Mouse (Mus musculus): ENCODE measurements around the gene Mfsd12. TPM values are rescaled to one million over a fixed set of nuclear protein-coding genes. Genes with fewer than 3 reads are reported as not detected.
A peak's percentile ranks its signal among the peaks of the same experiment; 100 is the strongest.

Gene Mfsd12
- polyA plus RNA-seq, 1 experiment from 2014 or later: 4.7 TPM

DNA sequence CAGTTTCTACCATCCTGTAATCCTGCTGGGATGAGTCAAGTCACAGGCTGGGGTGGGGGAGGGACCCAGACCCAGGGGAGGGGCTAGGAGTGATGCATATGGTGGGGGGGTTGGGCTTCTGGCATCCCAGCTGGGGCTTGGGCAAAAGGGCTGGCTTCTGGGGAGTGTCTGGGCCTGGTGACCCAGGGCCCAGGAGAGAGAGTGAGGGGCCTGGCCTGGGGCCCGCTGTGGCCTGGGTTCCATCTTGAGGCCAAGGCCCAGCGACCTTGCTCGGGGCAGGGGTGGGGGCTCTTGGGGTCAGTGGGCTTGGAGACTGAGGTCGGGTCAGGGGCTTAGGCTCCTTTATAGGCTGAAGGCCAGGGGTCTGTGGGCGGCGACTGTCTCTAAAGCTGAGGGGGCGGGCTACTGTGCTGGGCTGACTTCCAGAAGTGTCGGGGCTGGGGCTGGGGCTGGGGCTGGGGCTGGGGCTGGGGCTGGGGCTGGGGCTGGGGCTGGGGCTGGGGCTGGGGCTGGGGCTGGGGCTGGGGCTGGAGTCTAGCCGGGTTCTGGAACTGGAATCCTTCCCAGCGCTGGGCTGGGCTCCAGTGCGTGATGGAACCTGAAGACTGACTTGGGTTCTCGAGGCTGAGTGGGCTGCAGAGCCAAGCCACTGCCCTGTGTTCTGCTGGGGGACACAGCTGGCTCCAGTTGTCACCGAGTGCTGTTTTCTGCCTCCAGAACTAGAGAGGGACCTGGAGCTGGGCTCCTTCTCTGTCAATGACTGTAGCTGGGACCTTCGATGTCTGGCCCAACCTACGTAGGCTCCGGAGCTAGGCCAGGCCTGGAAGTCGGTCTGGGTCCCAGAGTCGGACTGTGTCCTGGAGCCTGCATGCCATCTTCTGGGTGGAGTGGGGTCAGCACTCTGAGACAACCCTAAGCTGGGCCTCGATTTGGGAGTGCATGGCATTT, 21.6 kb upstream of the Mfsd12 start:
- no peak overlapping the region for H3K4me2 ChIP-seq
- H3K27ac ChIP-seq (ENCODE audit: low read depth, low read length): 0 out of 2 replicates have a peak overlapping the region, but pooled peaks have one; percentile 22
- H3K4me3 ChIP-seq (ENCODE audit: low read depth, low read length): no peak overlapping the region
- peaks cover 23% of the 10 kb centered on the region for H3K4me1 ChIP-seq (ENCODE audit: control insufficient read depth, insufficient read depth, low read length)
- peaks cover 21% of the 10 kb centered on the region for H3K27me3 ChIP-seq (ENCODE audit: control insufficient read depth, insufficient read depth, low read length)
- ATAC-seq (replicated peaks; ENCODE audit: insufficient number of reproducible peaks, low FRiP score, low TSS enrichment): no peak; the same call in 1 of the 2 replicates
- no peaks in the 10 kb centered on the region for H3K9me3 ChIP-seq (replicated peaks; ENCODE audit: control insufficient read depth, low read length)
- no peaks in the 10 kb centered on the region; the same call in 1 of the 2 replicates for H3K36me3 ChIP-seq (ENCODE audit: control insufficient read depth, insufficient read depth, low read length)
- H3K9ac ChIP-seq (ENCODE audit: low read depth, low read length): peak overlapping the region; percentile 39; the same call in 1 of the 2 replicates
- WGBS (ENCODE audit: insufficient replicate concordance): 48% methylated on average over 19 of the region's 19 CpGs

DNA sequence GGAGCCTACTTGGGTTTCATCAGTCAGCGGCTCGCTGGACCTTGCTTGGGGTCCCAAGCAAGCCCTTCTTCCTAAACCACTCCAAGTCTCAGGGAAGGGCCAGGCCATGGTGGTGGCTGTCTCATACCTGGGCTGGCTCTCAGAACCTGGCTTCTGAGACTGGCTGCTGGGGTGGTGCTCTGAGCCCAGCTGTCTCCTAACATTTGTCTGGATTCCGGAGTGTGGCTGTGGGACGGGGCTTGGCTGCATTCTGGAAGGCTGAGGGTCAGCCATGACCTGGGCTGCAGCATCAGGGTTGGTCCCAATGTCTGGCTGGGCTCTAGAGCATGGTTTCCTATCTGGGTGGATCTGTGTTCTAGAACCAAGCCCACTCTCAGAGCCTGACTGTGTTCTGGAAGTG, 20.7 kb upstream of the Mfsd12 start:
- Histone ChIP-seq H3K9me3 (replicated peaks; ENCODE audit: control insufficient read depth, low read length) (no peaks in the 10 kb centered on the region), H3K36me3 (ENCODE audit: control insufficient read depth, insufficient read depth, low read length) (no peaks in the 10 kb centered on the region; the same call in 1 of the 2 replicates), H3K4me3 (ENCODE audit: low read depth, low read length) (no peak overlapping the region), H3K27me3 (ENCODE audit: control insufficient read depth, insufficient read depth, low read length) (peaks cover 25% of the 10 kb centered on the region), H3K4me1 (ENCODE audit: control insufficient read depth, insufficient read depth, low read length) (peaks cover 20% of the 10 kb centered on the region), H3K4me2 (no peak overlapping the region), H3K27ac (ENCODE audit: low read depth, low read length) (no peak overlapping the region), H3K9ac (ENCODE audit: low read depth, low read length) (no peak overlapping the region)
- 95% methylated on average over 4 of the region's 4 CpGs for WGBS (ENCODE audit: insufficient replicate concordance)
- no peak for ATAC-seq (replicated peaks; ENCODE audit: insufficient number of reproducible peaks, low FRiP score, low TSS enrichment)

DNA sequence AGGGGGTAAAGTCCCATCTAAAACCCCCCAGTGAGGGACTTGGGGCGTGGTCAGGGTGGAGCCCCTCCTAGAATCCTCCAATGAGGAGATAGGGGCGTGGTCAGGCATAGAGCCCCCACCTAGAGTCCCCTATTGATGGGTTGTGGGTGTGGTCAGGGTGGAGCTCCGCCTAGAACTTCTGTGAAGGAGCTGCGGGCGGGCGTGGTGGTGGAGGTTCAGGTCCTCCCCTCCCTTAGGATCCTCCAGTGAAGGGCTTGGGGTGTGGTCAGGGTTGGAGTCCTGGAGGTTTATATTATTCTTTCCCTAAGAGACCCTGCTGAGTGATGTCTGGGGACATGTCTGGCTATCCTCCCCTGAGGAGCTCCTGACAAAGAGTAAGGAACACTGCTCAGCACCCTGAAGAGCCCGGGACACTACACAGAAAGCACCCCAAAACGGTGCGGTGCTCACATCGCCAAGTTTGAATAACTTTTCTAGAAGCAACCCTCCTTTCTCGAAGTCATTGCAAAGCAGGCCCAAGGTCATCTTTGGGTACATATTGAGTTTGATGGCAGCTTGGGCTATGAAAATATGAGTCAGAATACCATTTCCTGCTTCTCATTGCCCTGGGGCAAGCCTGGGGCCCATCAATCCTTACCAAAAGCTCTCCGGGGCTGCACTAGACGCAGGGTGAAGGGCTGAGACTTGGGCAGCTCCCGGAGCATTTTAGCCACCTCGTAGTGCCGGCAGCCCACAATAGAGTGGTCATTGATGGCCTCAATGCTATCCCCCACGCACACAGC, 16.5 kb upstream of the Mfsd12 start:
- Histone ChIP-seq H3K9me3 (replicated peaks; ENCODE audit: control insufficient read depth, low read length) (no peaks in the 10 kb centered on the region), H3K4me3 (ENCODE audit: low read depth, low read length) (no peak overlapping the region), H3K4me1 (ENCODE audit: control insufficient read depth, insufficient read depth, low read length) (peaks cover 15% of the 10 kb centered on the region; the same call in 1 of the 2 replicates), H3K4me2 (no peak overlapping the region), H3K27ac (ENCODE audit: low read depth, low read length) (no peak overlapping the region), H3K27me3 (ENCODE audit: control insufficient read depth, insufficient read depth, low read length) (peaks cover 50% of the 10 kb centered on the region), H3K36me3 (ENCODE audit: control insufficient read depth, insufficient read depth, low read length) (no peaks in the 10 kb centered on the region), H3K9ac (ENCODE audit: low read depth, low read length) (no peak overlapping the region)
- WGBS (ENCODE audit: insufficient replicate concordance): 34% methylated on average over 17 of the region's 17 CpGs
- ATAC-seq (replicated peaks; ENCODE audit: insufficient number of reproducible peaks, low FRiP score, low TSS enrichment): no peak

DNA sequence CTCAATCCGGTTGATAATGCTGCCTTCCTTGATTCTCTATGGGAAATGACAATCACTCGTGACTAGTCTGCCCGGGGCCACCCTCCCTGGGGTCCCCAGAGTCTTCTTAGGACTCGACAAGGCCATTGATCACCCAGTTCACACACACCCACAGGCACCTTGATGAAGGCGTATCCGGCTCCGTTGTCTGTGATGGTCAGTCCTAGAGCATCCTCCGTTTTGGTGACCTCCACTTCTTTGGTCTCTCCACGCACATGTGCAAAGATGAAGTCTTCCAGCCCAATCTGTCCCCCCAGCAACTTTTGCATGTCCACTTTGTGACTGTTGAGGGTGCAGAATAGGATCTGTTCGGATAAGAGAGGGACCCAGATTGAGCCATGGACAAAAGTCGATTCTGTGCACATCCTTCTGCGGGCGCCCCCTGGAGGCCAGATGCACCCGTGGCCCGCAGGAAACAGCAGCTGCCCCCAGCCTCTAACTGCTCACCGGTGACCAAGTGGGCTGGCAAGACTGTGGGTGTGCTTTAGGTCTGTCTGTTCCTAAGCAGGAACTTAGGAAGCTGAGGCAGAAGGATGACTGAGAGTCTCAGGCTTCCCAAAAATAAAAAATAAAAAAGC, 15.8 kb upstream of the Mfsd12 start:
- peaks cover 50% of the 10 kb centered on the region for H3K27me3 ChIP-seq (ENCODE audit: control insufficient read depth, insufficient read depth, low read length)

DNA sequence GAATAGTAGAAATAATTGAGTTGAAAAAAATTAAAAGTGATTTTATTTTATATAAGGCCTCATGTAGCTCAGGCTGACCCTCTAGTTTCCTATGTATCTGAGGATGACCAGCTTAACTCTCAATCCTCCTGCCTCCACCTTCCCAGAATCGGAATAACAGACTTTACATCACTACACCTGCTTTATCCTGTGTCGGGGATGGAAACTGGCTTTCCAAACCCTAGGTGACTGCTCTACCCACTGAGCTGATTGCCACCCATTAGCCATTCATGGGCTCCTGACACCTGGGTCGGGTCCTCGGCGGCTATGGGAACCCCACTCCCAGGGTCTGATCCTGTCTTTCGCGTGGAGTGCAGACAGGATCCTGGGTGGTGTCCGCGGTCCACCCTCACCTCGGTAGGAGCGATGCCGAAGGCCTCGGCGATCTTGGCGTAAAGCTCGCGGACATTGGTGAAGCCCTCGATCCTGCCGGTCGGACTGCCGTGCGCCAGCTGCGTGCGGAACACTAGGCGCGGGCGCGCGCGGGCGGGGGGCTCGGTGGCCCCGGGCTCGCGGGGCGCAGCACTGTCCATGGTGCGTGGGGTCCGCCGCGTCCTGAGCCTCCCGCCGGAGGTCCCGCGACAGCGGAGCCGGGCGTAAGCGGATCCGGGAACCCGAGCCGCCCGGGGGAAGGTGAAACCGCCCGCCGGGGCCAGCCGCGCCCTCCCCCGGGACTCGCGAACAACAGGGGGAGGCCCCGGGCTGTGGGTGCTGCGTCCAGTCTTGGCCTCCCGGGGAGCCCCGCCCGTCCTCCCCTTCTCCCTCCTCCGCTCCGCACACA, 14.4 kb upstream of the Mfsd12 start, which contains the start of gene Gipc3:
Gene Gipc3, minus strand, starts transcription at position 581 of the 820 bp plus-strand sequence.
- H3K4me3 ChIP-seq (ENCODE audit: low read depth, low read length): peak within 1 kb of the TSS; percentile 51
- no peak for ATAC-seq (replicated peaks; ENCODE audit: insufficient number of reproducible peaks, low FRiP score, low TSS enrichment)
- H3K36me3 ChIP-seq (ENCODE audit: control insufficient read depth, insufficient read depth, low read length): 0 out of 2 replicates have a peak, but pooled peaks cover 6% of the 10 kb centered on the region
- H3K4me1 ChIP-seq (ENCODE audit: control insufficient read depth, insufficient read depth, low read length): peaks cover 26% of the 10 kb centered on the region
- no peaks in the 10 kb centered on the region for H3K9me3 ChIP-seq (replicated peaks; ENCODE audit: control insufficient read depth, low read length)
- peak within 1 kb of the TSS; percentile 75 for H3K9ac ChIP-seq (ENCODE audit: low read depth, low read length)
- H3K27ac ChIP-seq (ENCODE audit: low read depth, low read length): no peak within 1 kb of the TSS
- peak within 1 kb of the TSS; percentile 86 for H3K4me2 ChIP-seq
- peaks cover 44% of the 10 kb centered on the region for H3K27me3 ChIP-seq (ENCODE audit: control insufficient read depth, insufficient read depth, low read length)
- 7% methylated on average over 47 of the region's 67 CpGs for WGBS (ENCODE audit: insufficient replicate concordance)

More for the DNA sequence above, 15.8 kb upstream of the Mfsd12 start:
- Histone ChIP-seq H3K4me1 (ENCODE audit: control insufficient read depth, insufficient read depth, low read length) (peaks cover 13% of the 10 kb centered on the region; the same call in 1 of the 2 replicates), H3K9me3 (replicated peaks; ENCODE audit: control insufficient read depth, low read length) (no peaks in the 10 kb centered on the region), H3K4me2 (no peak overlapping the region), H3K9ac (ENCODE audit: low read depth, low read length) (no peak overlapping the region), H3K36me3 (ENCODE audit: control insufficient read depth, insufficient read depth, low read length) (no peaks in the 10 kb centered on the region), H3K27ac (ENCODE audit: low read depth, low read length) (no peak overlapping the region), H3K4me3 (ENCODE audit: low read depth, low read length) (no peak overlapping the region)
- no peak for ATAC-seq (replicated peaks; ENCODE audit: insufficient number of reproducible peaks, low FRiP score, low TSS enrichment)
- 32% methylated on average over 16 of the region's 16 CpGs for WGBS (ENCODE audit: insufficient replicate concordance)

DNA sequence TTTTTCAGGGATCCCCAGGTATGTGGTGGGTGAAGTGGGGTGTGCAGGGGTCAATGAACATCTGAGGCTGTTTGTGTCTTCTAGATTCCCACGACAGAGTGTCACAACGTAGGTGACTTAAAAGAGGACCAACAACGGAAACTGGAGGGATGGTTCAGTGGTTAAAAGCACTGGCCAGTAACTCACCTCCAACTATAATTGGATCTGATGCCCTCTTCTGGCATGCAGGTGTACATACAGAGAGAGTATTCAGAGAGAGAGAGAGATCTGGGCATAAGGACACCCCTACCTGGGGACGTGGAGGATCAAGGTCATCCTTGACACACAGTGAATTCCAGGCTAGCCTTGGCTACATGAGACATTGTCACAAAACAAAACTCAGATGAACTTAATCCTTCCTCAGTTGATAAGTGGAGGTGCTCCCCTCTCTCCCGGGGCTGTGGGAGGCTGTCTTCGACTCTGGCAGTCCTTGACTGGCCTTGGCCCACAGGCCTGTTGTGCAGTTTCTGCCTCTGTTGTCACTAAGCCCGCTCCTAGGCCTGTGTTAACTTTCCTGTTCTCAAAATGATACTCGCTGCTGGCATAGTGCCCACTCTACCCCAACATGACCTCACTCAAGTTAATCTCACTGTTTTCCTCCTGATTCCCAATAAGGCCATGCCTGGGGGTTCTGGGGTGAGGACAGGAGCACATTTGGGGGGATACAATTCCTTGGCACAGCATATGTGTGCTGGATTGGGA, 12.7 kb upstream of the Mfsd12 start:
- no peak overlapping the region for H3K4me2 ChIP-seq
- H3K4me1 ChIP-seq (ENCODE audit: control insufficient read depth, insufficient read depth, low read length): peaks cover 34% of the 10 kb centered on the region
- no peak overlapping the region for H3K4me3 ChIP-seq (ENCODE audit: low read depth, low read length)
- 46% methylated on average over 8 of the region's 8 CpGs for WGBS (ENCODE audit: insufficient replicate concordance)
- no peak for ATAC-seq (replicated peaks; ENCODE audit: insufficient number of reproducible peaks, low FRiP score, low TSS enrichment)
- peaks cover 11% of the 10 kb centered on the region; the same call in 1 of the 2 replicates for H3K36me3 ChIP-seq (ENCODE audit: control insufficient read depth, insufficient read depth, low read length)
- no peak overlapping the region for H3K27ac ChIP-seq (ENCODE audit: low read depth, low read length)
- H3K9ac ChIP-seq (ENCODE audit: low read depth, low read length): no peak overlapping the region
- H3K27me3 ChIP-seq (ENCODE audit: control insufficient read depth, insufficient read depth, low read length): peaks cover 36% of the 10 kb centered on the region
- H3K9me3 ChIP-seq (replicated peaks; ENCODE audit: control insufficient read depth, low read length): no peaks in the 10 kb centered on the region

DNA sequence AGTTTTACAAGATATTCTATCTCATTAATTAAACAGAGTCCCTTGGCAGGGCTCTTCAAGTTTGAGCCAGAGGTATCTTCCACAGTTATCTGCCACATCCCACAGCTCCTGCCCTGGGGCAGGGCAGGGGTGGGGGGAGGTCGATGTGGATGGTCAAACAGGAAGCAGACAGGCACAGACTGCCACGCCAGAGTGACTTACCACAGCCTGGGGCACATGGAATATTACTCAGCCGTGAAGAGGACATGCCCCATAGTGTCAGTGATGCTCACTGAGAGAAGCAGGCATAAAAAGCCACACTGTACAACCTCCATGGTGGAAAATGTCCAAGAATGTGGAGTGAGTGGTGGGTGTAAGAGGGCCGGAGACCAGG, 12.1 kb upstream of the Mfsd12 start:
- H3K4me3 ChIP-seq (ENCODE audit: low read depth, low read length): no peak overlapping the region
- H3K27me3 ChIP-seq (ENCODE audit: control insufficient read depth, insufficient read depth, low read length): peaks cover 36% of the 10 kb centered on the region
- H3K9ac ChIP-seq (ENCODE audit: low read depth, low read length): no peak overlapping the region
- WGBS (ENCODE audit: insufficient replicate concordance): 72% methylated on average over 4 of the region's 4 CpGs
- no peak overlapping the region for H3K4me2 ChIP-seq
- H3K4me1 ChIP-seq (ENCODE audit: control insufficient read depth, insufficient read depth, low read length): peaks cover 36% of the 10 kb centered on the region
- peaks cover 11% of the 10 kb centered on the region; the same call in 1 of the 2 replicates for H3K36me3 ChIP-seq (ENCODE audit: control insufficient read depth, insufficient read depth, low read length)
- no peak for ATAC-seq (replicated peaks; ENCODE audit: insufficient number of reproducible peaks, low FRiP score, low TSS enrichment)
- no peaks in the 10 kb centered on the region for H3K9me3 ChIP-seq (replicated peaks; ENCODE audit: control insufficient read depth, low read length)
- H3K27ac ChIP-seq (ENCODE audit: low read depth, low read length): no peak overlapping the region
